Mouse (Mus musculus): ENCODE results near the gene Gm10961. TPM values are rescaled to one million over a fixed set of nuclear protein-coding genes. Genes with fewer than 3 reads are reported as not detected.

The Gm10961 gene
- polyA plus RNA-seq, 2 experiments = not detected

GRCm38 (mm10) chr3:107680790-107681576 is 49.9 kb downstream of the Gm10961 start:
- no peak for TF ChIP-seq CTCF (IDR thresholded peaks at IDR 0.05; ENCODE audit: low read depth)
- TF ChIP-seq EP300 (IDR thresholded peaks at IDR 0.05; ENCODE audit: low read depth) = no peak

More at GRCm38 (mm10) chr3:107680790-107681576, 49.9 kb downstream of the Gm10961 start:
- H3K4me2 ChIP-seq (ENCODE audit: low read depth) = no peak overlapping the region
- ATAC-seq (ENCODE audit: insufficient read depth) = no peak
- H3K4me1 ChIP-seq (replicated peaks; ENCODE audit: control insufficient read depth in 2 of 2, insufficient read depth in 2 of 2, low read length in 1 of 2) = peaks cover 0 to 4% of the 10 kb centered on the region in 2 experiments; a peak in 1 of 4 replicates
- H3K4me3 ChIP-seq (ENCODE audit: insufficient read depth in 1 of 2, low read depth in 2 of 2, low read length in 2 of 2) = no peak overlapping the region
- no peaks in the 10 kb centered on the region for H3K27me3 ChIP-seq (ENCODE audit: control insufficient read depth, insufficient read depth, low read length)
- H3K9ac ChIP-seq (replicated peaks) = no peak overlapping the region
- H3K36me3 ChIP-seq (replicated peaks; ENCODE audit: control insufficient read depth, insufficient read depth, low read depth) = 0 out of 2 replicates have a peak, but pooled peaks cover 2% of the 10 kb centered on the region
- H3K9me3 ChIP-seq (ENCODE audit: control insufficient read depth, low read length) = no peaks in the 10 kb centered on the region
- no peak for DNase-seq (ENCODE audit: low read depth in 3 of 3, low spot score in 3 of 3)
- WGBS (ENCODE audit: insufficient replicate concordance) = 55% methylated on average over 7 of the region's 7 CpGs
- no peak overlapping the region for H3K27ac ChIP-seq

Other genes with a start within 250 kb of the Gm10961 start
- 0.01 TPM in 1 of 2 replicates, not detected in the other for gene Kcnc4, start 171.8 kb upstream of the Gm10961 start, polyA plus RNA-seq (2012; rRNA removed)
- gene Kcnc4, start 171.8 kb upstream of the Gm10961 start, polyA plus RNA-seq (2014; fragmentation: Nextera tagmentation; extraction: Ambion mirVana) = not detected in 2 replicates
- gene Slc6a17, start 113.3 kb upstream of the Gm10961 start, polyA plus RNA-seq (2012; rRNA removed) = 0.12 and 0.15 TPM in 2 replicates
- 0.11 TPM in 1 of 2 replicates, not detected in the other for gene Slc6a17, start 113.3 kb upstream of the Gm10961 start, polyA plus RNA-seq (2014; fragmentation: Nextera tagmentation; extraction: Ambion mirVana)
- not detected in 2 replicates for gene Ubl4b, start 76.2 kb upstream of the Gm10961 start, polyA plus RNA-seq (2012; rRNA removed)
- gene Ubl4b, start 76.2 kb upstream of the Gm10961 start, polyA plus RNA-seq (2014; fragmentation: Nextera tagmentation; extraction: Ambion mirVana) = not detected in 2 replicates
- not detected in 2 replicates for gene Alx3, start 36.3 kb upstream of the Gm10961 start, polyA plus RNA-seq (2012; rRNA removed)
- not detected in 2 replicates for gene Alx3, start 36.3 kb upstream of the Gm10961 start, polyA plus RNA-seq (2014; fragmentation: Nextera tagmentation; extraction: Ambion mirVana)
- 9.1 and 9.9 TPM in 2 replicates for gene Strip1, start 372 bp downstream of the Gm10961 start, polyA plus RNA-seq (2012; rRNA removed)
- gene Strip1, start 372 bp downstream of the Gm10961 start, polyA plus RNA-seq (2014; fragmentation: Nextera tagmentation; extraction: Ambion mirVana) = 9.0 and 10.7 TPM in 2 replicates
- 22.9 and 30.1 TPM in 2 replicates for gene Ahcyl1, start 65.2 kb downstream of the Gm10961 start, polyA plus RNA-seq (2012; rRNA removed)
- gene Ahcyl1, start 65.2 kb downstream of the Gm10961 start, polyA plus RNA-seq (2014; fragmentation: Nextera tagmentation; extraction: Ambion mirVana) = 28.6 and 29.8 TPM in 2 replicates
- 3.7 and 4.4 TPM in 2 replicates for gene Csf1, start 129.1 kb downstream of the Gm10961 start, polyA plus RNA-seq (2012; rRNA removed)
- gene Csf1, start 129.1 kb downstream of the Gm10961 start, polyA plus RNA-seq (2014; fragmentation: Nextera tagmentation; extraction: Ambion mirVana) = 5.9 and 6.1 TPM in 2 replicates
- gene Eps8l3, start 245.9 kb downstream of the Gm10961 start, polyA plus RNA-seq (2012; rRNA removed) = 0.02 and 0.03 TPM in 2 replicates
- gene Eps8l3, start 245.9 kb downstream of the Gm10961 start, polyA plus RNA-seq (2014; fragmentation: Nextera tagmentation; extraction: Ambion mirVana) = 0.20 TPM in 1 of 2 replicates, not detected in the other